Mouse (Mus musculus) kidney, embryonic 15.5 days (tissue): ENCODE results near the gene Ehd2. TPM values are rescaled to one million over a fixed set of nuclear protein-coding genes. Genes with fewer than 3 reads are reported as not detected.
A peak's percentile ranks its signal among the peaks of the same experiment; 100 is the strongest.
"Not testable (repeated sequence)": the region's sequence is repeated elsewhere in the genome, so short reads cannot be mapped to it uniquely, and the experiment has no call there.

Source experiments
- ATAC-seq: fragments of 200-750 bp; cut with Nextera tagmentation; replicated peaks from 2 replicates; pipeline ENCODE4 v1.8.0; 2017; ENCODE audit warnings: moderate TSS enrichment; ENCODE audit not compliant: low FRiP score
- H3K27ac ChIP-seq: fragments of 300-500 bp; sonication (generic); 2 replicates; pipeline ENCODE4 v1.5.1; 2015; ENCODE audit warnings: mild to moderate bottlenecking, inconsistent platforms
- H3K27me3 ChIP-seq: fragments of 300-500 bp; sonication (generic); 2 replicates; pipeline ENCODE4 v1.6.1; 2015; ENCODE audit warnings: inconsistent platforms
- H3K36me3 ChIP-seq: fragments of 300-500 bp; sonication (generic); 2 replicates; pipeline ENCODE4 v1.6.1; 2015; ENCODE audit warnings: inconsistent platforms
- H3K4me1 ChIP-seq: fragments of 300-500 bp; sonication (generic); 2 replicates; pipeline ENCODE4 v1.6.1; 2015; ENCODE audit warnings: inconsistent platforms
- H3K4me2 ChIP-seq: fragments of 300-500 bp; sonication (generic); 2 replicates; pipeline ENCODE4 v1.6.1; 2015; ENCODE audit warnings: moderate library complexity, mild to moderate bottlenecking, inconsistent platforms
- H3K4me3 ChIP-seq: fragments of 300-500 bp; sonication (generic); replicated peaks from 2 replicates; pipeline ENCODE4 v1.5.1; 2015; ENCODE audit warnings: mild to moderate bottlenecking, inconsistent platforms
- H3K9ac ChIP-seq: fragments of 300-500 bp; sonication (generic); 2 replicates; pipeline ENCODE4 v1.6.1; 2015; ENCODE audit warnings: mild to moderate bottlenecking, inconsistent platforms
- H3K9me3 ChIP-seq: fragments of 300-500 bp; sonication (generic); replicated peaks from 2 replicates; pipeline ENCODE4 v1.6.1; 2016; ENCODE audit warnings: inconsistent platforms
- WGBS: fragments of 180-500 bp; shearing (Covaris S2); methylation state at CpG from one replicate; pipeline ENCODE4 v1.1.7; 2015; ENCODE audit warnings: mixed read lengths; 5-methylcytosine and 5-hydroxymethylcytosine counted together
- polyA plus RNA-seq: library from polyadenylated mRNA; unstranded; fragments of >200 nt; fragmentation: Nextera tagmentation; extraction: Ambion mirVana; gene quantifications from 2 replicates; pipeline ENCODE4 v1.2.1, GENCODE M21; 2015

The Ehd2 gene
- polyA plus RNA-seq, 1 experiment from 2014 or later: 39.4 TPM

- no peaks in the 10 kb centered on the region for H3K27me3 ChIP-seq
- H3K4me3 ChIP-seq: no peak overlapping the region
- WGBS: 84% methylated on average over 3 of the region's 3 CpGs
- peaks cover 16% of the 10 kb centered on the region for H3K4me1 ChIP-seq
- H3K36me3 ChIP-seq: peaks cover 39% of the 10 kb centered on the region
- no peak for ATAC-seq
- no peak overlapping the region for H3K27ac ChIP-seq
- H3K4me2 ChIP-seq: no peak overlapping the region
- H3K9me3 ChIP-seq: no peaks in the 10 kb centered on the region
- H3K9ac ChIP-seq: no peak overlapping the region
Measured at GRCm38 (mm10) chr7:15916134-15916723, 51.1 kb downstream of the Ehd2 start.

- not testable (repeated sequence) for H3K4me2 ChIP-seq, H3K27ac ChIP-seq, H3K4me3 ChIP-seq, ATAC-seq, H3K9me3 ChIP-seq, H3K9ac ChIP-seq, H3K27me3 ChIP-seq
- WGBS: 95% methylated on average over 4 of the region's 4 CpGs
- Histone ChIP-seq H3K4me1 (peaks cover 11% of the 10 kb centered on the region), H3K36me3 (peaks cover 39% of the 10 kb centered on the region)
Measured at GRCm38 (mm10) chr7:15915695-15916094, 51.7 kb downstream of the Ehd2 start.

GRCm38 (mm10) chr7:15914751-15915150, 52.6 kb downstream of the Ehd2 start:
- Histone ChIP-seq H3K27me3 (no peaks in the 10 kb centered on the region), H3K4me1 (peaks cover 2% of the 10 kb centered on the region; the same call in 1 of the 2 replicates), H3K9ac (no peak overlapping the region), H3K9me3 (no peaks in the 10 kb centered on the region), H3K4me3 (no peak overlapping the region), H3K4me2 (no peak overlapping the region), H3K27ac (no peak overlapping the region), H3K36me3 (peaks cover 32% of the 10 kb centered on the region)
- 86% methylated on average over 2 of the region's 2 CpGs for WGBS
- no peak for ATAC-seq

- ATAC-seq: no peak
- no peaks in the 10 kb centered on the region for H3K9me3 ChIP-seq
- no peaks in the 10 kb centered on the region for H3K27me3 ChIP-seq
- peaks cover 27% of the 10 kb centered on the region for H3K36me3 ChIP-seq
- no peak overlapping the region for H3K27ac ChIP-seq
- no peak overlapping the region for H3K4me2 ChIP-seq
- H3K9ac ChIP-seq: no peak overlapping the region
- WGBS: 28% methylated on average over 2 of the region's 2 CpGs
- no peak overlapping the region for H3K4me3 ChIP-seq
- no peaks in the 10 kb centered on the region for H3K4me1 ChIP-seq
Measured at GRCm38 (mm10) chr7:15914252-15914651, 53.1 kb downstream of the Ehd2 start.

- no peaks in the 10 kb centered on the region for H3K4me1 ChIP-seq
- H3K9me3 ChIP-seq: no peaks in the 10 kb centered on the region
- peaks cover 8% of the 10 kb centered on the region for H3K36me3 ChIP-seq
- no peak overlapping the region for H3K4me3 ChIP-seq
- no peak overlapping the region for H3K9ac ChIP-seq
- under 1% methylated on average over 4 of the region's 4 CpGs for WGBS
- peak; percentile 82 for ATAC-seq
- H3K4me2 ChIP-seq: no peak overlapping the region
- no peak overlapping the region for H3K27ac ChIP-seq
- no peaks in the 10 kb centered on the region for H3K27me3 ChIP-seq
Measured at GRCm38 (mm10) chr7:15912183-15912582, 55.2 kb downstream of the Ehd2 start.

GRCm38 (mm10) chr7:15910521-15910920, 56.8 kb downstream of the Ehd2 start:
- no peak overlapping the region for H3K4me2 ChIP-seq
- H3K9ac ChIP-seq: no peak overlapping the region
- H3K27ac ChIP-seq: no peak overlapping the region
- ATAC-seq: no peak
- H3K9me3 ChIP-seq: no peaks in the 10 kb centered on the region
- no peaks in the 10 kb centered on the region for H3K4me1 ChIP-seq
- no peaks in the 10 kb centered on the region for H3K27me3 ChIP-seq
- H3K36me3 ChIP-seq: no peaks in the 10 kb centered on the region
- no peak overlapping the region for H3K4me3 ChIP-seq
- WGBS: 68% methylated on average over 5 of the region's 5 CpGs

GRCm38 (mm10) chr7:15907971-15908590, 59.3 kb downstream of the Ehd2 start:
- H3K4me3 ChIP-seq: no peak overlapping the region
- H3K9me3 ChIP-seq: no peaks in the 10 kb centered on the region
- H3K27ac ChIP-seq: no peak overlapping the region
- ATAC-seq: no peak
- H3K27me3 ChIP-seq: no peaks in the 10 kb centered on the region
- no peak overlapping the region for H3K4me2 ChIP-seq
- H3K36me3 ChIP-seq: no peaks in the 10 kb centered on the region
- no peaks in the 10 kb centered on the region for H3K4me1 ChIP-seq
- no peak overlapping the region for H3K9ac ChIP-seq
- 84% methylated on average over 8 of the region's 8 CpGs for WGBS

- H3K27me3 ChIP-seq: no peaks in the 10 kb centered on the region
- no peak for ATAC-seq
- H3K9me3 ChIP-seq: no peaks in the 10 kb centered on the region
- no peaks in the 10 kb centered on the region for H3K4me1 ChIP-seq
- H3K27ac ChIP-seq: no peak overlapping the region
- no peak overlapping the region for H3K4me2 ChIP-seq
- WGBS: 93% methylated on average over 1 of the region's 1 CpGs
- no peaks in the 10 kb centered on the region for H3K36me3 ChIP-seq
- no peak overlapping the region for H3K4me3 ChIP-seq
- H3K9ac ChIP-seq: no peak overlapping the region
Measured at GRCm38 (mm10) chr7:15906602-15907001, 60.8 kb downstream of the Ehd2 start.

GRCm38 (mm10) chr7:15905861-15906260, 61.5 kb downstream of the Ehd2 start:
- H3K27me3 ChIP-seq: no peaks in the 10 kb centered on the region
- ATAC-seq: no peak
- H3K9me3 ChIP-seq: no peaks in the 10 kb centered on the region
- no peak overlapping the region for H3K9ac ChIP-seq
- no peak overlapping the region for H3K27ac ChIP-seq
- no peaks in the 10 kb centered on the region for H3K4me1 ChIP-seq
- WGBS: 87% methylated on average over 7 of the region's 7 CpGs
- H3K36me3 ChIP-seq: no peaks in the 10 kb centered on the region
- H3K4me3 ChIP-seq: no peak overlapping the region
- no peak overlapping the region for H3K4me2 ChIP-seq

GRCm38 (mm10) chr7:15901366-15902048, 65.9 kb downstream of the Ehd2 start:
- ATAC-seq: no peak
- H3K27ac ChIP-seq: no peak overlapping the region
- no peaks in the 10 kb centered on the region for H3K27me3 ChIP-seq
- H3K36me3 ChIP-seq: no peaks in the 10 kb centered on the region
- no peaks in the 10 kb centered on the region for H3K9me3 ChIP-seq
- no peaks in the 10 kb centered on the region for H3K4me1 ChIP-seq
- no peak overlapping the region for H3K4me3 ChIP-seq
- no peak overlapping the region for H3K9ac ChIP-seq
- H3K4me2 ChIP-seq: no peak overlapping the region
- WGBS: 80% methylated on average over 9 of the region's 9 CpGs
